Mouse (Mus musculus) skeletal muscle tissue, postnatal 0 days (tissue): ENCODE results near the gene Agxt2. TPM values are rescaled to one million over a fixed set of nuclear protein-coding genes. Genes with fewer than 3 reads are reported as not detected.

Source experiments
- polyA plus RNA-seq: library from polyadenylated mRNA; unstranded; fragments of >200 nt; fragmentation: Nextera tagmentation; extraction: Ambion mirVana; gene quantifications from 2 replicates; pipeline ENCODE4 v1.2.1, GENCODE M21; 2015

Gene Agxt2
- not detected in 2 replicates for polyA plus RNA-seq

DNA sequence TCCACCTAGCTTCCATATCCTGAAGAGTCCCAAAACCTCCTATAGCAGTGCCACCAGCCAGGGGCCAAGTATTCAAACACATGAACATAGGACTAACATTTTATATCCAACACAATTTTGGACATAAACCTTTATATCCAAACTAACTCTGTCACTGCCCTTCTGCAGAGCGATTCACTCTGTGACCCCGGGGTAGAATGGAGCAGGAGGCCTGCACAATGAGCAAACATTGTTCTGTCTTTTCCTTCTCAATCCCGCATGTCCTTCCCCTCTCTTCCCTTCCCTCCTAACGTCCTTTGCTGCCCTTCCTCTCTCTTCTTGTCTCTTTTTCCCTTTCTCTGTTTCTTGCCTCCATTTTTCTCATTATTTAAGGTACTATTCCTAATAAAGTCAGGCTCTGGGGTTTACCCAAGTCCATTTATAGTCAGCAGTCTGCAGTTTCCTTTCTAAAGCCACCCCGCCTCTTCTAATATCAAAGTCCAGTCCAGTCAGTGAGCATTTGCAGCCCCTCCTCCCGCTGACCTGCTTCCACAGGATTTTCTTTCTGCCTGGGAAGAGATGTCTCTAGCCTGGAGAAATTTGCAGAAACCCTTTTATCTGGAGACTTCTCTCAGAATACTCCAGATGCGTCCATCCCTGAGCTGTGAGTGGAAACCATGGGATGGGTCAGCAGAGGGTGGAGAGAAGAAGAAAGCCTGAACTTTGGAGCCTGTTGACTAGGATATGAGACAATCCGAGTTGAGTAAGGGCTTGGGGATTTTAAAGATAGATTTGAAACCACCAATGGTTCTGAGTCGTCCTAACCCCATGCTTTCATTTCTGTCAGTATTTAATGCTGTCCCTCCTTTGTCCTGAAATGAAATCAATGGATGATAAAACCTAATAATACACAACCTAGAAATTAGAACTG is at the start of gene Agxt2:
TSS of gene Agxt2 (plus strand) at position 494 of the 910 bp plus-strand sequence.

DNA sequence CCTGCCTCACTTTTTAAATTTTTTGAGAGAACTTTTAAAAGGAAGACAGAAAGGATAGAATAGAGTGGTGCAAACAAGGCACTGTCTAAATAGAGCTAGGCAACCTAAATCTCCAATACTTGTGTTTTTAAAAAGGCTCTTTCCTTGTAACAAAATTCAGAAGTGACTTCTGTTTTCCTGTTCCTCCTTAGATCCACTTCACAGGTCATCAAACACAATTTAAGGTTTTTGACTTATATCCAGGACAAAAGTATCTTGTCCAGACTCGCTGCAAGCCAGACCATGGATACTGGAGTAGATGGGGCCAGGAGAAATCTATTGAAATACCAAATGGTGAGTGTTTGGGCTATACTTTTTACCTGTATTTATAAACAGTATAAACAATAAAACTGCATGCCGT is 33.3 kb upstream of the Agxt2 start, which contains the start of gene Gm21973:
TSS of gene Gm21973 (plus strand) at position 301 of the 400 bp plus-strand sequence.

Other genes with a start within 250 kb of the Agxt2 start
- gene Prlr, start 181.3 kb upstream of the Agxt2 start, polyA plus RNA-seq = 1.5 and 5.8 TPM in 2 replicates
- not detected in 2 replicates for gene Gm21973, start 33.2 kb upstream of the Agxt2 start, polyA plus RNA-seq
- gene Dnajc21, start 112.0 kb downstream of the Agxt2 start, polyA plus RNA-seq = 11.8 and 12.2 TPM in 2 replicates
- 62.4 and 63.1 TPM in 2 replicates for gene Brix1, start 127.4 kb downstream of the Agxt2 start, polyA plus RNA-seq
- 12.9 and 14.6 TPM in 2 replicates for gene Rad1, start 127.5 kb downstream of the Agxt2 start, polyA plus RNA-seq
- not detected in 2 replicates for gene Ttc23l, start 200.1 kb downstream of the Agxt2 start, polyA plus RNA-seq